34 mouse cellular contexts compared by ENCODE assay signal in the genomic region with DNA sequence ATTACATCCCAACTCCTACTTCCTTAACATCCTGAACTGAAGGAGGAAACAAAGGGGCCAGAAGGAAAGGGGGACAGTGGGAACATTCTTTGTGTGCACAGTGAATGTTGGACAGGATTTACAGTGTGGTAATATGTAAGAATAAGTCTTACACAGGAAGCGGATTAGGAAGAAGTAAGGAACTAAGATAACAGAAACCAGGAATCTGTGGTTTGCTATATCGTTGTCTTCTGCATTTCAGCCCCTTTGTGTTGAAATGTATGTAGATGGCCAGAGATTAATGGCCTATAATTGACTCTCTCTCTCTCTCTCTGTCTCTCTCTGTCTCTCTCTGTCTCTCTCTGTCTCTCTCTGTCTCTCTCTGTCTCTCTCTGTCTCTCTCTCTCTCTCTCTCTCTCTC. TPM values are rescaled to one million over a fixed set of nuclear protein-coding genes. Genes with fewer than 3 reads are reported as not detected.
"Had no signal": no experiment of that assay in that cellular context is flagged by ENCODE, and none has a peak within 500 bp of the region (broad histone marks: within the 10 kb centered on the region; RNA-seq: fewer than 3 reads in every experiment).

No protein-coding gene starts in this region.

- H3K27me3 ChIP-seq: heart, embryonic 13.5 days; heart, embryonic 15.5 days; hindbrain, embryonic 13.5 days; hindbrain, embryonic 15.5 days; kidney, embryonic 15.5 days; limb, embryonic 12.5 days had no signal

- H3K4me1 ChIP-seq: heart, embryonic 15.5 days; hindbrain, embryonic 13.5 days; hindbrain, embryonic 15.5 days; kidney, embryonic 15.5 days; limb, embryonic 10.5 days; limb, embryonic 12.5 days had no signal

- H3K9ac ChIP-seq: heart, embryonic 13.5 days; heart, embryonic 15.5 days; hindbrain, embryonic 13.5 days; hindbrain, embryonic 15.5 days; kidney, embryonic 15.5 days; limb, embryonic 12.5 days; liver, embryonic 14.5 days had no signal

- ATAC-seq: hindbrain, postnatal 0 days; intestine, embryonic 16.5 days had no signal

- H3K4me3 ChIP-seq: heart, adult 2 months; heart, embryonic 13.5 days; heart, embryonic 15.5 days; hindbrain, embryonic 13.5 days; hindbrain, embryonic 15.5 days; kidney, embryonic 15.5 days; limb, embryonic 10.5 days; limb, embryonic 12.5 days had no signal

- H3K4me2 ChIP-seq: heart, embryonic 11.5 days; heart, embryonic 13.5 days; heart, embryonic 15.5 days; hindbrain, embryonic 13.5 days; hindbrain, embryonic 15.5 days; kidney, embryonic 15.5 days; limb, embryonic 12.5 days; liver, embryonic 11.5 days had no signal

- H3K27ac ChIP-seq: heart, adult 2 months; heart, embryonic 13.5 days; heart, embryonic 15.5 days; hindbrain, embryonic 13.5 days; hindbrain, embryonic 15.5 days; hindbrain, postnatal 0 days; kidney, embryonic 15.5 days; limb, embryonic 10.5 days; limb, embryonic 12.5 days; liver, embryonic 14.5 days had no signal

- DNase-seq: gastrocnemius, postnatal 10 days; gastrocnemius, postnatal 25 days; heart, adult 11 months; heart, adult 2 months; heart, postnatal 14 days; heart, postnatal 36 days; kidney, adult 11 months; kidney, adult 2 months; kidney, adult 9 months; kidney, postnatal 10 days; kidney, postnatal 36 days; layer of hippocampus, adult 9-11 months; layer of hippocampus, postnatal 36 days; liver had no signal

- H3K36me3 ChIP-seq: heart, embryonic 13.5 days; heart, embryonic 15.5 days; hindbrain, embryonic 13.5 days; hindbrain, embryonic 15.5 days; kidney, embryonic 15.5 days; limb, embryonic 10.5 days; limb, embryonic 12.5 days had no signal

- H3K9me3 ChIP-seq: heart, embryonic 13.5 days; heart, embryonic 15.5 days; hindbrain, embryonic 13.5 days; hindbrain, embryonic 15.5 days; kidney, embryonic 15.5 days; limb, embryonic 10.5 days; limb, embryonic 12.5 days had no signal

RNA-seq across cellular contexts. Expression of a gene that starts 15.7 kb away (rescaled TPM):
- total RNA-seq: gastrocnemius, adult 18-20 months; gastrocnemius, postnatal 10 days; gastrocnemius, postnatal 25 days; gastrocnemius, postnatal 4 days; heart, adult 2 months; heart, postnatal 14 days; heart, postnatal 36 days; hematopoietic stem cell, adult 5-6 weeks had no signal
- polyA plus RNA-seq: heart, adult 2 months; heart, embryonic 11.5 days; heart, embryonic 13.5 days; heart, embryonic 15.5 days; heart, postnatal 0 days; intestine, embryonic 14.5 days; kidney, adult 2 months; kidney, embryonic 15.5 days; large intestine, adult 2 months; limb, embryonic 10.5 days; liver, embryonic 11.5 days; liver, embryonic 14.5 days had no signal

RNA-seq across cellular contexts. Expression of a gene that starts 39.2 kb away (rescaled TPM):
- total RNA-seq: heart, adult 2 months; layer of hippocampus, postnatal 36 days; left cerebral cortex, adult 18-20 months; left cerebral cortex, postnatal 36 days had no signal
- polyA plus RNA-seq: hindbrain, embryonic 13.5 days had no signal
